Mouse (Mus musculus) telencephalon, adult 2 months (tissue): ENCODE results near the gene H2-M5.

Experiments used
- DNase-seq: peaks from one replicate; pipeline ENCODE4 v3.0.0-alpha.2; 2011; ENCODE audit warnings: low read depth, low spot score

Gene H2-M5

DNA sequence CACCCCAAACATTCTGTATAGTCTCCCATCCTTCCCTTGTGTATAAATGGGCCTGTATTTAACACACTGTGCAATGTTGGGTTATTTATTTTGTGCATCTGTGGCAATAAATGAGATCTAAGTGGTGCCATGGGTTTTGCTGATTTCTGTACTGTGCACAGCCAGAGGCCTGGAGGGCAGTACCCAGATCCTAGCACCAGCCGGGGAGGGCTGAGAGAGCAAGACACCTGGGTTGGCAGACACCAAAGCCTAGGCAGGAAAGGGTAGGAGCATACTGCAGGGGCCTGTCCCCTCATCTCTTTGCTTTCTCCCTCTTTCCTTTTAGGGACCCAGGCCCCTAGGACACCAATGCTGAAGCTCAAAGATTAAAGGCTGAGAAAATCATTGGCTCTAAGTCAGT lies 41.1 kb downstream of the H2-M5 start:
- DNase-seq = no peak

DNA sequence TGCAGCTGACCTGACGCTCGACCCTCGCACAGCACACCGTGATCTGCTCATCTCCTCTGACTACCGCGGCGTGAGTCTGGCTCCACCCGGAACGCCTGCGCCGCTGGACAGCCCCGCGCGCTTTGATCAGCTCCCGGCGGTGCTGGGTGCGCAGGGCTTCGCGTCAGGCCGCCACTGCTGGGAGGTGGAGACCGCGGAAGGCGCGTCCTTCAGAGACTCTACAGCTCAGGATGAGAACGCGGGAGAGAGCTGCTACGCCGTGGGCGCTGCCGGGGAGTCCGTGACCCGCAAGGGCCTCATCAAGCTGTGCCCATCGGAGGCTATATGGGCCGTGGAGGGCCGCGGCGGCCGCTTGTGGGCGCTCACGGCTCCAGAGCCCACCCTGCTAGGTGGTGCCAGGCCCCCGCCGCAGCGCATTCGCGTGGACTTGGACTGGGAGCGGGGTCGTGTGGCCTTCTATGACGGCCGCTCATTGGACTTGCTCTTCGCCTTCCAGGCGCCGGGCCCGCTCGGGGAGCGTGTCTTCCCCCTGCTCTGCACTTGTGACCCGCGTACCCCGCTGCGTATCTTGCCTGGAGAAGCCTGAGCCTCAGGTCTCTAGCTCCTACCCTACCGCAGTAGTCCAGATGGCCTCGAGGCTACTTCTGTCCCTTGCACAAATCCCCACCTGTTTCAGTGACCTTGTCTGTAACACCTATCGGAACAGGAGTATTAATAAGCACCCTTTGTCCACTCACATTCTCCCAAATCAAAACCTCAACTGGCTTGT lies 42.1 kb downstream of the H2-M5 start:
- DNase-seq = no peak

DNA sequence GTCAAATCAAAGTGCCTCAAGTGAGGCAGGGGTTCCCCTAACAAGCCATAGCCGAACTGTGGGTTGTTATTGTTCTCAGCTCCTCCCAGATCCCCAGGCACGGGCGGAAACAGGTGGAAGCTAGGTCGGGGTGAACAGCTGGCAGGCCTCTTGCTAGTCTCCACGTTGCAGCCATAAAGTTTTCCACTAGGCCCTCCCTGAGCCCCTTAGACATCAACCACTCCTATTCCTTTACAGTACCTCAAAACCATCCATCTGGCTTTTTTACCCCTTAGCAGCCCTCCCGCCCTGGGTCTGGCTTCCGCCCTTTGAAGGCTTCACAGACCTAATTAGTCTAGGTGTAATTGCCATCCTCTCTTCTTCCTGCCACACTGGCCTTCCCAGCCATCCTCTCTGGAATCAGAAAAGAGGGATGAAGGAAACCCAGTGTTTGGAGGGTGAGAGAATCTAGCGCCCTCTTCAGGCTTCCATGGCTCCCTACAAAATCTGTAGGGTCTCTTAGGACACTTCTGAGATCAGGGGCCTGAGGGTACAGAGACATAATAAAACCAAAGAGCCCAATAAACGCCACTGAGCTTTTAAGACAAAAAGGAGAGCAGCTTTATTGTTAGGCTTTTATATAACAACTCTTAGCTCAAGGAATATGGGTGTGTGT lies 45.1 kb downstream of the H2-M5 start:
- no peak for DNase-seq

DNA sequence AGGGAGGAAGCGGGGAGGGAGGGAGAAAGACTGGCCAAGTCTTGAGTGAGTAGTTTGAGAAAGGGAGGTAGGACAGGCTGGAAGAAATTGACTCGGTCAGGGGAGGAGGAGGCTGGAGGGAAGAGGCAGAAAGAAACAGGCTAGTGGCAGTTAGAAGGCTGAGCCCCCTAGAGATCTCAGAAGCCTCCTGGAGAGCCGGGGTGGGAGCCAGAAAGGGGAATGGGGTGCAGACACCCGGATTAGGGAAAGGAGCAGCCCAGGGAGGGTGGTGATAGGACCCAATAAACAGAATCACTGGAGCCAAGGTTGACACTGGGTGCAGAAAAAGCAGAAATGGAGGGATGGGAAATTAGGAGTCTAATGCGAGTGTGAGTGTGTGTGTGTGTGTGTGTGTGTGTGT lies 45.6 kb downstream of the H2-M5 start:
- DNase-seq = no peak

DNA sequence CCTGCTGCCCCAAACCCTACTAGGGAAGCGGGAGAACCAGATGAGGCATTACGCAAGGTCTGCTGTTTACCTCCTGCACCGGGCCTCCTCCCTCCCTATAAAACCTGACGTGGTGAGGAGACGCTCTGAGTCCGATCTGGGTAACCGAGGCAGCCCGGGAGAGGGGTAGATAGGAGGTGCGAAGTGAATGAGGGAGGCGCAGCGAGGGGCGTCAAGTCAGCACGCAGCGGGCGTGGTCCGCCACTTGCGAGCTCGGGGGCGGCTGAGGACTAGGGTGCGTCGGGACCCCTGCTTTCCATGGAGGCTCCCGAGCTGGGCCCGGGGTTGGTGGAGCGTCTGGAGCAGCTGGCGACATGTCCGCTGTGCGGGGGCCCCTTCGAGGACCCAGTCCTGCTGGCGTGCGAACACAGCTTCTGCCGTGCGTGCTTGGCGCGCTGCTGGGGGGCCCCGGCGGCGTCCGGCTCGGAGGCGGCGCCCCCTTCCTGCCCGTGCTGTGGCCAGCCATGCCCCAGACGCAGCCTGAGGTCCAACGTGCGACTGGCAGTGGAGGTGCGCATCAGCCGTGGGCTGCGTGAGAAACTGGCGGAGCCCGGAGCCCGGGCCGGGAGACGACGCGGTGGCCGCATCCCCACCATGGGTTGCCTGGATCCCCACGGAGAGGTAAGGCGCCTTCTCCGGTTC lies 46.4 kb downstream of the H2-M5 start, which contains the start of gene Rnf39:
TSS of gene Rnf39 (plus strand) at position 128 of the 681 bp plus-strand sequence.
- no peak for DNase-seq

DNA sequence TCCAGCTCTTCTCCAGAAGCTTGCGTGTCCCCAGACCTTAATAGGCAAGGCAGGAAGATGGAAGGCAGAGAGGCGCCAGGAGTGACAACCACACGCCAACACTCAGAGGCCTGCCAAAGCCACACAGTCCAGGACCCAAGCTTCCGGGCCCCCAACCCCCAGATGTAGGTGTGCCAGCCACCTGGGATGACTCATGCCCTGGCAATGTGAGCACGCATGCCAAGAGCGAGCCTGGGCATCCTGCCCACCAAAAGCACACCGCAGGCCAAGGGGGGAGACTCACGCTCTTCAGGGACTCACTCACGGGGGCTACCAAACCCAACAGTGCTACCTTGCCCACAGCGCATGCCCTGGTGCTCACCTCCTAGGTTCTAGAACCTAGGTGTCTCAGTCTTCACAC lies 46.9 kb downstream of the H2-M5 start:
- DNase-seq = peak; percentile 55

DNA sequence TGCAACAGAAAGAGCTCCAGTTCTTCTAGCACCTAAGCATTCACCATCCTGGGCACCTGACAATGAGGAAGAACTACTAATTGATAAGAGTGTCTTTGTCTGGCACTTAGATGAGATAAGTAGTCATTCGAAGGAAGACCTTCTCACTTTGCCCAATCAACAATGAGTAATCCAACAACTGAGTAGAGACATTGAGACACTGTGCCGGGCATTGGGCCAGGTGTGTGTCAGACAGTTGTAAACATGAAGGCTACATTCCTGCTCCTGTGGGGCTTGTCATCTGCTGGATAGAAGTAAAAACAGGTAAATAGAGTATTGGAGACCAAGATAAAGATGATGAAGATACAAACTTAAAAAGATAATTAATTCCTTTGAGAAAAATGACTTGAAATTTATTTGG lies 51.3 kb downstream of the H2-M5 start:
- no peak for DNase-seq
